Mouse (Mus musculus): Measurements from ENCODE around the gene D17Wsu92e. TPM values are rescaled to one million over a fixed set of nuclear protein-coding genes. Genes with fewer than 3 reads are reported as not detected.

The D17Wsu92e gene
- total RNA-seq, 2 experiments from 2014 or later: 69.2 to 124 TPM

DNA sequence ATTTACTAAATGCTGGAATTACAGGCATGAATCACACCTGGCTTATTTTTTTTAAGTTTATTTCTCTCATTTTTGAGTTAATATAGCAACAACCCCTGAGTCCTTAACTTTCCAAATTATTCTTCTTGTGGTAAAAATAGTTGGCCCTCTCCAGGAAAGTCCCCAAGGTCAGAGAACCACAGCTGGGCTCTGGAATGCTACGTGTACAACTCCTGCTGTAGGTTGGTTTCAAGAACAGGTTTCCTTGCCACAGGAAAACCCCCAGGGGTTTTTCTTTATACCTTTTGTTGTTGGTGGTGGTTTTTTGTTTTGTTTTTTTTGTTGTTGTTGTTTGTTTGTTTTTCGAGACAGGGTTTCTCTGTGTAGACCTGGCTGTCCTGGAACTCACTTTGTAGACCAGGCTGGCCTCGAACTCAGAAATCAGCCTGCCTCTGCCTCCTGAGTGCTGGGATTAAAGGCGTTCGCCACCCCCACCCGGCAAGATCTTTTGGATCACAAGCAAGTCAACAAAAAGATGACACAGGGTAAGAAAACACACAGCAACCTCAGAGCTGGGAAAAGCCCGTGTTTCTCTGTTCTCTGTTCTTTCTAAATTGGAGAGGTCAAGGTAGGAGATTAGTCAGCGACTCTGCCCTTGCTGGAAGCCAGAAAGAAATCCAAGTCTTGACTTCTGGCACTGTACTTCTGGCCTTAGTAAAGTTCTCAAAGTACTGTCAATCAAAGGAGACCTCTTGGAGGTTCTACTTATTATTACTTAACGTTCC lies 2.9 kb upstream of the D17Wsu92e start:
- ATAC-seq (replicated peaks; ENCODE audit: low FRiP score, poor library complexity, severe bottlenecking): no peak

DNA sequence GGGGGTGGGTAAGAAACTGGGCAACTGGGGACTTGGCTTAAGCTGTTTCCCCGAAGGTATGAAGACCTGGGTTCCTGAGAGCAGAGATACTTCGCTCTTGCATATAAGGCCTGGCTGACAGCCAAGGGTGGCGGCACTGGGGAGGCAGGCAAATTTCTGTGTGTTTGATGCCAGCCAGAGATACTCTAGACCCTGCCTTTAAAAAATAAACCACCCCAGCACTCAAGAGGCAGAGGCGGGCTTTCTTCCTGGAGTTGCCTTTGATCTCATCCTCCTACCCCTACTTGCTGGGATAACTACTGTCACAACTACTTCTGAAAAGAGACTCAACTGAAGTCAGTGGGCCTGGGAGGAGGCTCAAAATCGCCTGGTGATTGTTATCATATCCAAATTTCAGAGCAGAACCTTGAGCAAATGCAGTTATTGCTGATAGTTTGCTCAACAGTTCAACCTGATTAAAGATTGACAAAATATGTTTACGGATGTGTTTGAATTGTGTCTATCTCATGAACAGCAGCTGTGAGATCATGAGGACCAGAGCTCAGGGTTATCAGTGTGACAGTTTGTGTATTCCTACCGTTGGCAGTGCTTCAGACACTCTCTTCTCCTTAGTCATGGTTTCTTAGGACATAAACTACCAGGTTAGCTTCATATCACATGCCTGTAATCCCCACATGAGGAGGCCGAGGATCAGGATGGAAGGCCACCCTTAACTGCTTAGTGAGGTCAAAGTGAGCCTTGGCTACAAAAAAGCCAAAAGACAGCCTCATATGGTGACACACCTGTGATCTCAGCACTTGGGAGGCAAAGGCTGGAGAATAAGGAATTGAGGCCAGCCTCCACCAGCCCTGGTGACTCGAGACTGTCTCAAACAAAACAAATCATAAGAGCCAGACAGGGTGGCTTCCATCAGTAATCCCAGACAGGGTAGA lies 1.2 kb upstream of the D17Wsu92e start:
- ATAC-seq (replicated peaks; ENCODE audit: low FRiP score, poor library complexity, severe bottlenecking): peak; percentile 60

DNA sequence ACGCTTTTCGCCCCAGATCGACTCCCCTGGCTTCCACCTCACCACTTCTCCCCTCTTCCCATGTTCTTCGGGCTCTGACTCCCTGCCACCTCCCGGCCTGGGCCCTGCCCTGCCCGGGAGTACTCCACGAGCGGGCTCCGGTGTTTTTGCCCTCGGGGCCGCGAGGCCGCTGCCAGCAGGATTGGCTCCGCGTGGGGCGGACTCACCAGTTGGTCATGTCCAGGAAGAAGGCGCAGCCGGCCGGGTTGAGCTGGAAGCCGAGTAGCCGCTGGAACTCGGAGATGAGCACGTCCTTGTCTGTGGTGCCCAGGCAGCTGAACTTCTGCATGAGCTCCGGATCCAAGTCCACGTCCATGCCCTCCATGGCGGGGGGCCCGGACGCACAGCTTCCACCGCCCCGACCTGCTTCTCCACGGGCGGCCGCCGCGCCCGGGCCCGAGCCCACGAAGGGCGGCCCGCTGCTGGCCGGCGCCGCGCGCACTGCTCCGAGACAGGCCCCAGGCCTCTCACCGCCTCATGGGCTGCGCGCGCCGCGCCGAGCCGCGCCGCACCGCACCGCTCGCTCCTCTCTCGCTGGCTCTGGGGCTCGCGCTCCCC lies 379 bp downstream of the D17Wsu92e start:
- peak; percentile 11 for ATAC-seq (replicated peaks; ENCODE audit: low FRiP score, poor library complexity, severe bottlenecking)

DNA sequence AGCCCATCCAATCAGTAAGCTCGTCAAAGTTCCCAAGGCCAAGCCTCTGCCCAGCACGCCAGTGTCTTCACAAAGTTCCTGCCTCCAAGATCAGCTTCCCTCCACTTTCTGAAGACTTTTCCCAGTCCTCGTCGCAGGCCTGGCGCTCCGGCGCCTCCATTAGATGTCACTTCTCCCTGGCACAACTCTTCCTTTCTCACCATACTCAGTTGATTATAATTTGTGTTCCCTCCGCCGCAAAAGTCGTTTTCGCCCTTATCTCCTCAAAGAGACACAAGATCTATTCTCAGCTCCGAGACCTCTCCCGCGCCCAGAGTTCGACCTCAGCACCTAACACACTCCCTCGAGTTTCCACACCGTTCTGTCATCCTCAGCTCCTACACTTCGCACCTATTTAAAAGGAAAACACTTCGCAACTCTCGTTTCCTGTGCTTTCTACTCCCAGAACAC lies 902 bp downstream of the D17Wsu92e start:
- peak; percentile 32; the same call in 1 of the 2 replicates for ATAC-seq (replicated peaks; ENCODE audit: low FRiP score, poor library complexity, severe bottlenecking)

- ATAC-seq (replicated peaks; ENCODE audit: low FRiP score, poor library complexity, severe bottlenecking): no peak
Measured at GRCm38 (mm10) chr17:27819011-27819410, 1.4 kb downstream of the D17Wsu92e start.

GRCm38 (mm10) chr17:27814606-27815005 lies 5.8 kb downstream of the D17Wsu92e start:
- no peak for ATAC-seq (replicated peaks; ENCODE audit: low FRiP score, poor library complexity, severe bottlenecking)

GRCm38 (mm10) chr17:27811980-27812379 lies 8.5 kb downstream of the D17Wsu92e start:
- ATAC-seq (replicated peaks; ENCODE audit: low FRiP score, poor library complexity, severe bottlenecking): no peak

DNA sequence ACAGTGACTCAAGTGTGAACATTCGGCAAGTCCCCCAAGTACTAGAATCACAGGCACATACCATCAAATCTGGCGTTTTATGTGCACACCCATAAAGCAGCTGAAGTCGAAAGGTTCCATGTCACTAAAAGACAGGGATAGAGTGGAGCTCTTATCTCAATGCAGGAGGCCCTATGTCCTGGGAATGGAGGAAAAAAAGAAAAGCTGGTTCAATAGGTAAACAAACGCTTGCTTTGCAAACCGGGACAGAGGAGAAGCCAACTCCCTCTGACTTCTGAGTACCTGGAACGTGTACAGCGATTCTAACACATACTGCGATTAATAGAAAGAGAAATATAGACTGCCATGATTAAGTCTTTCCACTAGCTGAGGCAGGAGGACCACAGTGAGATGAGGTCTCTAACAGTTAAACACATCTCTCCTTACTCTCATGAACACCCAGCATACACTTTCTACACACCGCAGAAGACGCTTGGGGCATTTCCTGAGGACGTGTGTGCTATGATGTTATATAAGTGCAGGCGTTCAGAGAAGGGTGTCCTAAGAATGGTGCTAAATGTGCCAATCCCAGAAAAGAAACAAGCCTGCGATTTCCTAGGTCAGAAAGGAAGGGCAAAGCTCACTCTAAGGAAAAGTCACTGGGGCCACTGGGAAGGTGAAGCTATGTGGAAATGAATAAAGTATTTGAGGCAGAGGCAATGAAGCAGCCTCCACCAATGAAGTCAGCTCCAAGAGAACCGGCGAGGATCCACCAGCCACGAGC lies 9.7 kb downstream of the D17Wsu92e start:
- ATAC-seq (replicated peaks; ENCODE audit: low FRiP score, poor library complexity, severe bottlenecking): no peak

DNA sequence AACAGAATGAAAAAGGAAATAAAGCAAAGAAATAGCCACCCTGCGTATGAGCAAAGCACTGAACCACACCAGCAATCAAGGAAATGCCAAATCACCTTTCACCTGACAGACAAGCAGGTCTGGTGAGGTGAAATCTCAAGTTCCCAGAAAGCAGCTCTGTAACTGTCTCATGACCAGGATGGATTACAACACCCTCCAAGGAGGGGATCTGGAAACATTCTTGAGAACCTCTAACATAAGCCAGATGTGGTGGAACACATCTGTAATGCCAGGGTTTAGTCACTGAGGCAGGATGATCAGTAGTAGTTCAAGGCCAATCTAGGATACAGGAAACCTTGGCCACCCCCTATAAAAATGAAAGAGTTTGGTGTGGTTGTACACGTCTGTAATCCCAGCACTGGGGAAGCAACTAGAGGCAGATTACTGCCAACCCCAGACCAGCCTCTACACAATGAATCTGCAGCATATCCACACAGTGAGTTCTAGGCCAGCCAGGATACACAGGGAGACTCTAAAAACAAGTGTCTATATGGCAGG lies 12.8 kb downstream of the D17Wsu92e start:
- ATAC-seq (replicated peaks; ENCODE audit: low FRiP score, poor library complexity, severe bottlenecking): no peak

GRCm38 (mm10) chr17:27804803-27805770 lies 15.4 kb downstream of the D17Wsu92e start:
- ATAC-seq (replicated peaks; ENCODE audit: low FRiP score, poor library complexity, severe bottlenecking): 0 out of 2 replicates have a peak, but pooled peaks have one; percentile 49

DNA sequence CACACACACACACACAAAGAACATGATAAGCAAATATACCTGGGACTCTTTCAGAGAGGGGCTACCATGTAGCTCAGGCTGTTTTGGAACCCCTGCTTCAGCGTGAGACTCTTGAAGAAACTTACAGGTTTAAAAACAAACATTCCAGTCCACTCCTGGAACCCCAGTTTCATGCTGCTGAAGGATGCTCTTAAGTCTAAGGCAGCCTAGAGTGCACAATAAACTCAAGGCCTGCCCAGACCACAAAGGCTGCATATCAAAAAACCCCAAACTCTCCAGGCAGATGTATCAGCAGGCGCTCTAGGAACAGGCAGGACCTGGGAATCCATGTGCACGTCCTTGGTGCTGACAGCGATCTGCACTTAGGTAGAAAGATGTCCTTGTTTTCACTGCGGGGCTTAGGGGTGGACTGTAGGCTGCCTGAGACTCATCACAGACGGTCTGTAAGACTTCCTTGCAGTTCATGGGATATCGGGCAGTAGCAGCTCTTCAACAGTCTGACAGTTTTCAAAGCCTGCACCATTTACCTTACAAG lies 16.2 kb downstream of the D17Wsu92e start:
- no peak for ATAC-seq (replicated peaks; ENCODE audit: low FRiP score, poor library complexity, severe bottlenecking)

- no peak for ATAC-seq (replicated peaks; ENCODE audit: low FRiP score, poor library complexity, severe bottlenecking)
Measured at GRCm38 (mm10) chr17:27803752-27804151, 16.7 kb downstream of the D17Wsu92e start.

DNA sequence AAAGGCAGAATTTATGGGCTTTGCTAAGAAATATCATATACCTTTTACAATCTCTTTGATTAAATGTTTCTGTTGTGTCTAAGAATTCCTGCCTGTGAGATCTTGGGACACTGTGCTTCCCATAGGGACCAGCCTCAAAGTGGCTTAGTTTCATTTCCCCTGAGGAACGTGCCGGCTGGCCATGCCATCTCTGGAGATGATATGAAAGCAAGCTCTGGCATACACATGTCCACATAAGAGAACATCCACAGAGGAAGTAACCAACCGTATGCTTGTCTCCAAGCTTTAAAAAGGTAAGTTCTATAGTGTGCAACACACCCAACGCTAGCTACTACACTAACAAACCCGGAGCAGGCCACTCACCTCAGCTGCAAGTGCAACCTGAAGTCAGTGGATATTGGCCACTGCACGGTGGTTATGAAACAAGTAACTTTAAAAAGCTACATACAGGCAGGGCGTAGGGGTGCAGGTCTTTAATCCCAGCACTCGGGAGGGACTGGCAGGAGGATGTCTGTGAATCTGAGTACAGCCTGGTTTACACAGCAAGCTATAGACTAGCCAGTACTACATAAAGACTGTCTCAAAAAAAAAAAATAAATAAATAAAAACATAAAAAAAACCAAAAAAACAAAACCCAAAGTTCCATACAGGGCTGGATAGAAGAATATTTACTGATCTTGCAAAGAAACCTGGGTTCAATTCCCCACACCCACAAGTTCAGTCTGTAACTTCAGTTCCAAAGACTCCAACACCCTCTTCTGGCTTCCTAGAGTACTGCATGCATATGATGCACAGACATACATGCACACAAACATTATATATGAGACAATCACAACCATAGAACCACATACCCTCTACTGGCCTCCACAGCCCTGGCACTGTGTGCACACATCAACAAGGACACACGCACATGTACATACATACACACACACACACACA lies 19.5 kb downstream of the D17Wsu92e start:
- no peak for ATAC-seq (replicated peaks; ENCODE audit: low FRiP score, poor library complexity, severe bottlenecking)

GRCm38 (mm10) chr17:27799771-27800584 lies 20.5 kb downstream of the D17Wsu92e start:
- no peak for ATAC-seq (replicated peaks; ENCODE audit: low FRiP score, poor library complexity, severe bottlenecking)

DNA sequence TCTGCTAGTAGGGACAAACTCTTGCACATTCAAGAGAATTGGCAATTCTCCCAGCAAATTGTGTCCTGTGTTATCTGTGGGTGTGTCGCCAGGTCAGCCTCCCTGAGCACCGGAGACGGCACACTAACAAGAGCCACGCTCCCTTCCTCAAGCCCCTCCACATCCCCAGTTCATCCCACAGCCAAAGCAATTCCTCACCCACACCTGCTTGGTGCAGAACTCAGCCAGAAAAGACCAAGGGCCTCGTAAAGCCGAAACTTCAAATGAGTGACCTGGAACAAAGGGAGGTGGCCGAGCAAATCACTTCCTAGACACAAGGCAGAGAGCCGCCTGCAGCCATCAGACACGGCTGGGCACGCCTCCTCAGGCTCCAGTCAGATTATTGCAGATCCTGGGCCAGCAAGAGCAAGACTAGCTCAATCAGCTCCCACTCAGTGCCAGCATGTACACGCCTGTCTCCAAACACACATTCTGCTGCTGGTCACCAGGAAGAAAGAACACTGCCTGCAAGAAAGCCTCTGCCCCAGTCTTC lies 23.0 kb downstream of the D17Wsu92e start:
- ATAC-seq (replicated peaks; ENCODE audit: low FRiP score, poor library complexity, severe bottlenecking): peak; percentile 66

- no peak for ATAC-seq (replicated peaks; ENCODE audit: low FRiP score, poor library complexity, severe bottlenecking)
Measured at GRCm38 (mm10) chr17:27796780-27797179, 23.7 kb downstream of the D17Wsu92e start.

All from erythroid progenitor cell, adult 5-6 weeks (primary cell).